Mouse (Mus musculus) MEL (cell line): ENCODE measurements at regions not wholly inside any gene's neighbourhood (a gene's known extent, or its start where the extent isn't known, plus 50 kb on each side); places are given as distances from the start of the nearest gene placed in this dataset.

Source experiments
- DNase-seq: peaks from one replicate; pipeline ENCODE4 v3.0.0; 2011; ENCODE audit warnings: low read depth, low spot score
- H3K27ac ChIP-seq: 2 replicates; pipeline ENCODE4 v1.5.1; 2012; ENCODE audit warnings: low read depth, mild to moderate bottlenecking, control low read depth, low read length, moderate library complexity; ENCODE audit not compliant: control insufficient read depth
- H3K27me3 ChIP-seq, 2 experiments: fragments of 150-350 bp in 1 of 2; sonication (generic) in 1 of 2; 2 replicates each; pipeline ENCODE4 v1.6.1; 2012; ENCODE audit warnings: low read length in 2 of 2, mild to moderate bottlenecking in 2 of 2, improper control_type of control experiment in 1 of 2, moderate library complexity in 1 of 2; ENCODE audit not compliant: insufficient read depth in 2 of 2, control insufficient read depth in 1 of 2
- H3K36me3 ChIP-seq, 2 experiments: 2 replicates each; pipeline ENCODE4 v1.6.1; 2012 to 2014; ENCODE audit warnings: low read length in 2 of 2, improper control_type of control experiment in 1 of 2, inconsistent platforms in 1 of 2, mild to moderate bottlenecking in 1 of 2; ENCODE audit not compliant: insufficient read depth in 2 of 2, control insufficient read depth in 1 of 2
- H3K4me1 ChIP-seq, 2 experiments: fragments of 150-350 bp in 1 of 2; sonication (generic) in 1 of 2; 2 replicates each; pipeline ENCODE4 v1.6.1; 2012; ENCODE audit warnings: low read length in 2 of 2, improper control_type of control experiment in 1 of 2, mild to moderate bottlenecking in 1 of 2; ENCODE audit not compliant: insufficient read depth in 2 of 2, control insufficient read depth in 1 of 2
- H3K4me3 ChIP-seq, 2 experiments: fragments of 150-350 bp in 1 of 2; sonication (generic) in 1 of 2; 2 replicates each; pipeline ENCODE4 v1.5.1; 2012; ENCODE audit warnings: low read depth in 2 of 2, low read length in 2 of 2, mild to moderate bottlenecking in 2 of 2, moderate library complexity in 2 of 2, control low read depth in 1 of 2, improper control_type of control experiment in 1 of 2; ENCODE audit not compliant: control insufficient read depth in 1 of 2, insufficient read depth in 1 of 2
- H3K79me2 ChIP-seq: 2 replicates; pipeline ENCODE4 v1.6.1; 2012; ENCODE audit warnings: mild to moderate bottlenecking, low read length, moderate library complexity; ENCODE audit not compliant: control insufficient read depth, poor library complexity, insufficient read depth
- H3K9ac ChIP-seq: 2 replicates; pipeline ENCODE4 v1.6.1; 2012; ENCODE audit warnings: low read depth, mild to moderate bottlenecking, control low read depth, low read length, moderate library complexity; ENCODE audit not compliant: control insufficient read depth, poor library complexity, severe bottlenecking
- H3K9me3 ChIP-seq: fragments of 150-350 bp; sonication (generic); replicated peaks from 2 replicates; pipeline ENCODE4 v1.6.1; 2012; ENCODE audit warnings: mild to moderate bottlenecking, low read length, improper control_type of control experiment, moderate library complexity; ENCODE audit not compliant: insufficient read depth
- CTCF ChIP-seq, 3 experiments: IDR thresholded peaks in 2 of 3; conservative IDR thresholded peaks in 1 of 3; 2 replicates each; pipeline ENCODE4 v1.5.1; 2011 to 2012; ENCODE audit warnings: low read length in 3 of 3, low read depth in 2 of 3, mild to moderate bottlenecking in 2 of 3, improper control_type of control experiment in 1 of 3, inconsistent platforms in 1 of 3, mixed read lengths in 1 of 3, moderate library complexity in 1 of 3; ENCODE audit not compliant: control insufficient read depth in 1 of 3, insufficient read depth in 1 of 3, poor library complexity in 1 of 3, severe bottlenecking in 1 of 3
- E2F4 ChIP-seq: IDR thresholded peaks from 2 replicates; pipeline ENCODE4 v1.6.1; 2011; ENCODE audit warnings: low read depth, low read length, improper control_type of control experiment, borderline replicate concordance
- ELF1 ChIP-seq: IDR thresholded peaks from 2 replicates; pipeline ENCODE4 v1.6.1; 2014; ENCODE audit warnings: low read depth, mild to moderate bottlenecking, inconsistent platforms, low read length, improper control_type of control experiment, moderate library complexity
- EP300 ChIP-seq, 2 experiments: IDR thresholded peaks; 2 replicates each; pipeline ENCODE4 v1.6.1; 2011; ENCODE audit warnings: improper control_type of control experiment in 2 of 2, low read length in 2 of 2, low read depth in 1 of 2, mild to moderate bottlenecking in 1 of 2
- ETS1 ChIP-seq: IDR thresholded peaks from 2 replicates; pipeline ENCODE4 v1.6.1; 2012; ENCODE audit warnings: low read depth, mild to moderate bottlenecking, inconsistent platforms, low read length, improper control_type of control experiment, moderate library complexity
- MAFK ChIP-seq: IDR thresholded peaks from 2 replicates; pipeline ENCODE4 v1.6.1; 2011; ENCODE audit warnings: low read depth, mild to moderate bottlenecking, low read length, improper control_type of control experiment, borderline replicate concordance
- MAZ ChIP-seq: IDR thresholded peaks from 2 replicates; pipeline ENCODE4 v1.6.1; 2012; ENCODE audit warnings: low read depth, mild to moderate bottlenecking, inconsistent platforms, low read length, improper control_type of control experiment
- POLR2AphosphoS5 ChIP-seq: IDR thresholded peaks from 2 replicates; pipeline ENCODE4 v1.6.1; 2012; ENCODE audit warnings: low read depth, borderline replicate concordance, mild to moderate bottlenecking, inconsistent platforms, low read length, moderate library complexity, mixed read lengths
- TCF12 ChIP-seq: IDR thresholded peaks from 2 replicates; pipeline ENCODE4 v1.6.1; 2014; ENCODE audit warnings: low read depth, mild to moderate bottlenecking, inconsistent platforms, low read length, improper control_type of control experiment, moderate library complexity
- UBTF ChIP-seq: IDR thresholded peaks from 2 replicates; pipeline ENCODE4 v1.6.1; 2012; ENCODE audit warnings: low read depth, mild to moderate bottlenecking, inconsistent platforms, low read length, improper control_type of control experiment, moderate library complexity, borderline replicate concordance; ENCODE audit not compliant: insufficient read depth
- USF1 ChIP-seq: IDR thresholded peaks from 2 replicates; pipeline ENCODE4 v1.6.1; 2014; ENCODE audit warnings: low read depth, mild to moderate bottlenecking, inconsistent platforms, low read length, improper control_type of control experiment, moderate library complexity
- ZMIZ1 ChIP-seq: IDR thresholded peaks from 2 replicates; pipeline ENCODE4 v1.6.1; 2012; ENCODE audit warnings: low read depth, mild to moderate bottlenecking, inconsistent platforms, low read length, improper control_type of control experiment, moderate library complexity

DNA sequence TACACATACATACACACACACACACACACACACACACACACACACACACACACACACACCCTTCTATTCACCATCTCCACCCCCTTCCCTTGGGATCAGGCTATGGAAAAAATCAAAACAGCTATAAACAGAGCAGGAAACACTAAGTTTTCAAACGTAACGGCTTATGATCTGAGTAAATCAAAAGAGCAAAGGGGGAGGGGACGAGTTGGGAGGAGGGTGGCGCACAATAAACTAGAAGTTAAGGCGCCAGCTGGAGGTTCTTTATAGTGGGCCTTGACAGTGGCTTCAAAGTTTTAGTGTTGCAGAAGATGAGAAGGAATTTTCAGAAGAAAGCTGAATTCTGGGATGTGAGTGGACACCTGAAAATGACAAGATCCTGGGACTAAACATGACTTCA is 116.4 kb upstream of the Sash1 start:
- TF ChIP-seq E2F4: no peak
- no peak for TF ChIP-seq UBTF
- no peak for TF ChIP-seq TCF12
- TF ChIP-seq ELF1: no peak
- no peak for TF ChIP-seq POLR2AphosphoS5
- no peak for DNase-seq
- Histone ChIP-seq H3K36me3 (no peaks in the 10 kb centered on the region), H3K27ac (no peak overlapping the region), H3K27me3 (no peaks in the 10 kb centered on the region), H3K4me3 (no peak overlapping the region), H3K9me3 (no peaks in the 10 kb centered on the region), H3K4me1 (no peaks in the 10 kb centered on the region), H3K79me2 (no peaks in the 10 kb centered on the region), H3K9ac (no peak overlapping the region)

DNA sequence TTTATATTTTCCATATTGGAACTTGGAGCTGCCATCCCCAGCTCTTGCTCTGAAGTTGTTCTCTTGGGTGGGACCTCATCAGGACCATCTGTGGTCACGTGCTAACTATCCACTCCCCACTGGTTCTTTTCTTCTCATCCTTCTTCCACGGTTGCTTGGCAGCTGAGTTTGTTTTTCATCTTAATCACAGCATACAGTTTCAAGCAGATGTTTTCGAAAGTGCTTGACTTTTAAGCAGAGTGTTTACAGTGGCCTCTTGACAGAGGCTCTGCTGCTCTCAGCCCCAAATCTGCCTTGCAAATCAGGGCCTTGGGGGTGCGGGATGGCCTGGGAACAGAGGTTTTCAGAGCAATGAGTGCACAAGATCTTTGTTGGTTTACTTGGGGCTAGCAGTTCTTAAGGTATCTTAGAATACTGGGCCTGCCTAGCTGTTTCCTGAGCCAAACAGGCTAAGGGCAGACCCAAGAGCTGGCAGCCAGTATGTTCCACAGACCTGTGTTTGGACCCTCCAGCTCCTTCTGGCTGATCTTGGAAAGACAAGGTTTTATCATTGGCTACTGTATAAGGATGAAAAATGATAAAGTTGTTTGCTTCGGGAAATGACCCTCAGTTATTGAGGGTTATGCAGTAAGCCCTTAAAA is 113.0 kb upstream of the Sash1 start:
- Histone ChIP-seq H3K27ac (no peak overlapping the region), H3K9me3 (no peaks in the 10 kb centered on the region), H3K9ac (no peak overlapping the region), H3K4me1 (no peaks in the 10 kb centered on the region), H3K36me3 (no peaks in the 10 kb centered on the region), H3K27me3 (no peaks in the 10 kb centered on the region), H3K4me3 (no peak overlapping the region), H3K79me2 (no peaks in the 10 kb centered on the region)
- no peak for TF ChIP-seq POLR2AphosphoS5
- TF ChIP-seq EP300 (IDR thresholded peaks at IDR 0.05; ENCODE audit: low read depth in 1 of 2, low read length in 2 of 2): no peak
- TF ChIP-seq USF1: no peak
- TF ChIP-seq MAFK: no peak
- TF ChIP-seq ETS1: no peak
- TF ChIP-seq ZMIZ1: no peak
- no peak for DNase-seq

DNA sequence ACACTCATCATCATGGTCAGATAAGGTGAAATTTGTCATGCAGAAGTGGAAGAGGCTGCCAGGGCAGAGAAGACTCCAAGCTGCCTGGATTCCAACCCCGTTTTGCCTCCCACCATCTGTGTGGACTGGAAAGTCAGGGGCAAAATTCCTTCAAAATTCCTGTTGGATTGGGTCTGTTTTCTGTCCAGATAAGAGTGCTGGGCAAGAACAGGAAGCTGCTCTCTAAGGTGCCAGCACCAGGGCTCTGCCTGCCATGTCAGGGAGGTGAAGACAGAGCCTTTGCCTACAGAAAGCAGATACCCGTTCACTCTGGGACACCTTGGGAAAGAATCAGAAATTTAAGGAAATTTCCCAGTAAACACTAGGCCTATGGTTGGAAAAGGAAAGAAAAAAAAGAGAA is 112.5 kb upstream of the Sash1 start:
- TF ChIP-seq CTCF (IDR thresholded peaks at IDR 0.05 in 2 of 3, conservative IDR thresholded peaks at IDR 0.05 in 1 of 3; ENCODE audit: control insufficient read depth in 1 of 3, insufficient read depth in 1 of 3, low read depth in 2 of 3, low read length in 3 of 3, poor library complexity in 1 of 3, severe bottlenecking in 1 of 3) (no peak), MAZ (no peak)
- TF ChIP-seq, all 39 proteins: peak for 0
- no peaks in the 10 kb centered on the region for H3K36me3 ChIP-seq
- no peaks in the 10 kb centered on the region for H3K79me2 ChIP-seq
- no peaks in the 10 kb centered on the region for H3K4me1 ChIP-seq
- DNase-seq: no peak
- no peak overlapping the region for H3K27ac ChIP-seq
- H3K9me3 ChIP-seq: no peaks in the 10 kb centered on the region
- no peak overlapping the region for H3K9ac ChIP-seq
- no peak overlapping the region for H3K4me3 ChIP-seq
- H3K27me3 ChIP-seq: no peaks in the 10 kb centered on the region
